Mouse (Mus musculus) cerebellum, postnatal 36 days (tissue): Measurements from ENCODE around the gene Olfr177.

Source experiments
- DNase-seq, 2 experiments: peaks; one replicate each; pipeline ENCODE4 v3.0.0; 2021 to 2022; ENCODE audit warnings: mixed read lengths in 2 of 2

Olfr177 gene

GRCm38 (mm10) chr16:58874668-58875067, at the start of gene Olfr177:
Gene Olfr177, minus strand, starts transcription at chr16:58874768.
- DNase-seq, result no peak

DNA sequence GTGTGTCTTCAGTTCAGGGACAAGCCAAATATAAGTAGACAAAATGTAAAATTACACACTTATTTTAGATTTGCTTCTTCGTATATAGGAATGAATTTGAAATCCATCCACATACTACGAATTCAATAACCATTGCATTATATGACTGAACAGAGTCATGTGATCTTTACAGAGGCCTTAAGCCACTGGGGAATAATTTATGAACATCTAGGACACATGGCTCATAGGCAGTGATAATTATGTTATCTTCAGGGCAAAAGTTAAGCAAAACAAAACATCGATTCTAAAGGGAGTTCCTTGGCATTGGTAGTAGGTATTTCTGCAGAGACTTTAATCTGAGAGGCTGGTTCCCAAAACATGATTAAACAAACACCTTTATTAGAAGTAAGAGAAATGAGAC, 17.4 kb upstream of the Olfr177 start, which contains the start of gene Olfr178:
Gene Olfr178 (minus strand): TSS at position 101 of the 400 bp plus-strand sequence.
- no peak for DNase-seq

DNA sequence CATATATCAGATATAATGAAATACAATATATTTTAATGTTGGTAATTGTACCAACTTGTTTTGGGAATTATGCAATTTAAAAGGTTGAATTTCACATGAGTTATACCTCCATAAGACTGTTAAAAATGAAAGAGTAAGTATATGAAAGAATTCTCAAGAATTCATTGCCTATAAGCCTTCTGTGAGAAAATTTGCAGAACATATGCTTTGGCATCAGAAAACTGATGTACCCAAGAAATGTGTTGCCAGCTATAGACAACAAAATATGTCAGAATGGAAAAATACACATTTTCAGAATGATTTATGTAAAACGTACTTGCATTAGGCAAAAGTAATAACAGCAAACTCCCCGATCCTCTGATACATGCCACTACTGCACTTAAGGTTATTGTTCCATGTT, 9.8 kb upstream of the Olfr177 start:
- DNase-seq, result no peak

GRCm38 (mm10) chr16:58861479-58861878, 13.1 kb downstream of the Olfr177 start:
- no peak for DNase-seq

DNA sequence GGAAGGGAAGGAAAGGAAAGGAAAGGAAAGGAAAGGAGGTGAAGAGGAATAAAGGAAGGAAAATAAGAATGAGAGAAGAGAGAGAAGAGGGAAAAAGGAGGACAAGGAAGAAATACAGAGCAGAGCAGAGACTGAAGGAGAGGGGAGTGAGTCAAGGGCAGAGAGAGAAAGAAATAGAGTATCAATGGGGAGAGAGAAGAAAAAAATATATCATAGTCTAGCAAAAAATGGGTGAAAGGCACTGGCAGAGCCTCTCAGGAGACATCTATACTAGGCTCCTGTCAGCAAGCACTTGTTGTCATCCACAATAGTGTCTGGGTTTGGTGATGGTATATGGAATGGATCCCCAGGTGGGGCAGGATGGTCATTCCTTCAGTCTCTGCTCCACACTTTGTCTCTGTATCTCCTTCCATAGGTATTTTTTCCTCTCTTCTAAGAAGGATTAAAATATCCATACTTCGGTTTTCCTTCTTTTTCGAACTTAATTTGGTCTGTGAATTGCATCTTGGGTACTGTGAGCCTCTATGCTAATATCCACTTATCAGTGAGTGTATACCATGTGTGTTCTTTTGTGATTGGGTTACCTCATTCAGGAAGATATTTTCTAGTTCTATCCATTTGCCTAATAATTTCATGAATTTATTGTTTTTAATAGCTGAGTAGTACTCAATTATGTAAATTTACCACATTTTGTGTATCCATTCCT, 14.4 kb downstream of the Olfr177 start:
- no peak for DNase-seq

- no peak for DNase-seq
Measured at GRCm38 (mm10) chr16:58826732-58827319, 47.7 kb downstream of the Olfr177 start, which contains the start of gene Olfr175-ps1. Gene Olfr175-ps1, minus strand, starts transcription at chr16:58826782.
